Mouse (Mus musculus): Measurements from ENCODE around the gene Samd10. TPM values are rescaled to one million over a fixed set of nuclear protein-coding genes. Genes with fewer than 3 reads are reported as not detected.
A peak's percentile ranks its signal among the peaks of the same experiment; 100 is the strongest.

Samd10 gene
- polyA plus RNA-seq, 1 experiment from 2014 or later, result 27.8 TPM

- H3K27me3 ChIP-seq (ENCODE audit: insufficient read depth, low read length), result no peaks in the 10 kb centered on the region
- H3K9ac ChIP-seq, result no peak overlapping the region
- no peaks in the 10 kb centered on the region for H3K9me3 ChIP-seq (ENCODE audit: low read depth, low read length)
- peaks cover 6% of the 10 kb centered on the region for H3K4me1 ChIP-seq (ENCODE audit: insufficient read depth)
- DNase-seq, result no peak
- TF ChIP-seq CTCF (IDR thresholded peaks at IDR 0.05; ENCODE audit: low read depth), result no peak
- no peak overlapping the region for H3K27ac ChIP-seq (ENCODE audit: low read depth)
- no peak for ATAC-seq (ENCODE audit: insufficient read depth)
- peaks cover 68% of the 10 kb centered on the region for H3K36me3 ChIP-seq (ENCODE audit: insufficient read depth)
- H3K4me2 ChIP-seq, result no peak overlapping the region
- 91% methylated on average over 5 of the region's 5 CpGs for WGBS
- no peak overlapping the region for H3K4me3 ChIP-seq (ENCODE audit: low read depth, low read length)
Measured at GRCm38 (mm10) chr2:181585506-181585905, 13.5 kb downstream of the Samd10 start.

DNA sequence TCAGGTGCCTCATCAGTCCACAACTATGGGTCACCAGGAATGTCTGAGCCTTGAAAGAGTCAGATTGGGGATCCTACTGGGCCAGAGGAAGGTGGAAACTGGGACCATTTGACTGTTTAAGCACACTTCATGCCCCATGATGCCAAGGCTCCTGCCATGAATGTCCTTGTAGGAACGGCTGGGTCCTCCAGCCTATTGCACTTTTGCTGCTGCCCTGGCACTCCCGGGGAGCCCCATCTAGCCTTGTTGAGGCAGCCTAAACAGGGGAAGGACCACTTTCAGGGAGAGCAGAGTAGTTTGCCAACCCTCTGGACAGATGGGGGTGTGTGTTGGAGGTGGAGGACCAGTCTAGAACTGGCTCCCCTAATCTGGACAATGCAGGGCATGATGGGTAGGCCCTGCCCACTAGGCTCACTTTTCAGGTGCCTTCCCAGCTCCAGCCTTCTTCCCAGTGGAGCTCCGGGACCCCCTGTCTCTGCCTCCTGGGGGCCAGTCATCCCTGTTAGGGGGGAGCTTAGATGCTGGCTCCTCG lies 14.5 kb downstream of the Samd10 start, which contains the start of gene Uckl1:
Gene Uckl1, minus strand, starts transcription at position 482 of the 532 bp plus-strand sequence.
- peaks cover 8% of the 10 kb centered on the region for H3K4me1 ChIP-seq (ENCODE audit: insufficient read depth)
- no peak within 1 kb of the TSS for H3K4me3 ChIP-seq (ENCODE audit: low read depth, low read length)
- no peak within 1 kb of the TSS for H3K4me2 ChIP-seq
- peaks cover 58% of the 10 kb centered on the region for H3K36me3 ChIP-seq (ENCODE audit: insufficient read depth)
- no peaks in the 10 kb centered on the region for H3K9me3 ChIP-seq (ENCODE audit: low read depth, low read length)
- DNase-seq (no peak), ATAC-seq (ENCODE audit: insufficient read depth) (no peak)
- TF ChIP-seq CTCF (IDR thresholded peaks at IDR 0.05; ENCODE audit: low read depth), result no peak
- no peak within 1 kb of the TSS for H3K9ac ChIP-seq
- H3K27me3 ChIP-seq (ENCODE audit: insufficient read depth, low read length), result no peaks in the 10 kb centered on the region
- WGBS, result 80% methylated on average over 4 of the region's 4 CpGs
- H3K27ac ChIP-seq (ENCODE audit: low read depth), result no peak within 1 kb of the TSS

DNA sequence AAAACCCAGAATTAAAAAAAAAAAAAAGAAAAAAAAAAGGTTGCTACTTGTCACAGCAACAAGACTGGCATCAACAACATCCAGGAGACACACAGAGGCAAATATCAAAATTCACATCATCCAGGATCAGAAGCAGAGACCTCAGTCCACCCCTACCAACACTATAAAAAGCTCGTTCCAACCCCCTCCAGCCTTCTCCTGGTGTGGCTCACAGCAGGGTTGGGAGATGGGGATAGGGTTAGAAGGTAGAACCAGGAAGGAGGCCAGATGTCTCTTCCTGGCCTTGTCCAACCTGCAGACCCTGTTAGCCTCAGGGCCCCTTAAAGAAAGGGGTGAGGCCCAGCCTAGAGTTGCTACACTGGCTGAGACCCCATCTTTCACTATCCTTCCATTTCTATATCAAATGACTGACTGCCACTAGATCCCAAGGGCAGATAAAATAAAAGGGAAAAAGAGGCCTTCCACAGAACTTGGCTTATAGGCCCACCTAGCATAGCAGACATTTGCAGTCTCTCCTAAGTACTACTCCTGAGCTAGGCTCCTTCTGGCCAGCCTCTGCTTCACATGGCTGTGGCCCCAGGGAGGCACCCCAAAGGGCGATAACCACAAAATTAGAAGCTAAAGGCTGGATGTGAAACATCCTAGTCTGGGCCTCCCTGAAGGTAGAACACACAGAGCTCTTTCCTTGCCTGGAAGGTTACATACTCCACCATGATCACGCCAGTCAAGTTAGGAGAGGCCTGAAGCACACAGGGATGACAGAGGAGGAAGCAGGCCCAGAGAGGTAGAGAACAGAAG lies 15.4 kb downstream of the Samd10 start:
- H3K36me3 ChIP-seq (ENCODE audit: insufficient read depth), result peaks cover 50% of the 10 kb centered on the region
- no peak for TF ChIP-seq CTCF (IDR thresholded peaks at IDR 0.05; ENCODE audit: low read depth)

DNA sequence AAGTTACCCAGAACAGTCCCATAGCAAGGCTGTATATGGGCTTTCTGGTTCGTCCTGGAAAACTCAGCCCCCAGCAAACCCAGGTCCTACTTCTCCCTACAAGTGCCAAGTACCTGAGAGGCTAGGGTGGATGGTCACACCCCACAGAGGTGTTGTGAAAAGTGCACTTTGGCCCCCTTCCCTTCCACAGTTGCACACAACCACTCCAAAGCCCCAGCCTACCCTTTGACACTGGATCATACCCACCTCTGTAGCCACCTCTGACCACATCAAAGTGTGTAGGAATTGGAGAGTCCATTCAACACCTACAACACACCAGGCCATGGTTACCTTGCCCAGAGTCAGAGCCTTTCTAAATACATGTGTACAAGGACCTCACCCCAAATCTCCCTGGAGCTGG lies 16.1 kb downstream of the Samd10 start:
- Histone ChIP-seq H3K4me3 (ENCODE audit: low read depth, low read length) (no peak overlapping the region), H3K4me2 (no peak overlapping the region), H3K4me1 (ENCODE audit: insufficient read depth) (peaks cover 8% of the 10 kb centered on the region), H3K9ac (no peak overlapping the region), H3K36me3 (ENCODE audit: insufficient read depth) (peaks cover 43% of the 10 kb centered on the region), H3K27ac (ENCODE audit: low read depth) (no peak overlapping the region), H3K9me3 (ENCODE audit: low read depth, low read length) (no peaks in the 10 kb centered on the region), H3K27me3 (ENCODE audit: insufficient read depth, low read length) (no peaks in the 10 kb centered on the region)
- DNase-seq, result no peak
- ATAC-seq (ENCODE audit: insufficient read depth), result no peak
- no peak for TF ChIP-seq CTCF (IDR thresholded peaks at IDR 0.05; ENCODE audit: low read depth)
- 88% methylated on average over 1 of the region's 1 CpGs for WGBS

More for the DNA sequence above, 15.4 kb downstream of the Samd10 start:
- Histone ChIP-seq H3K9me3 (ENCODE audit: low read depth, low read length) (no peaks in the 10 kb centered on the region), H3K4me1 (ENCODE audit: insufficient read depth) (peaks cover 8% of the 10 kb centered on the region), H3K9ac (no peak overlapping the region), H3K4me3 (ENCODE audit: low read depth, low read length) (no peak overlapping the region), H3K4me2 (no peak overlapping the region), H3K27ac (ENCODE audit: low read depth) (no peak overlapping the region), H3K27me3 (ENCODE audit: insufficient read depth, low read length) (no peaks in the 10 kb centered on the region)
- no peak for DNase-seq
- ATAC-seq (ENCODE audit: insufficient read depth), result no peak
- WGBS, result 87% methylated on average over 3 of the region's 3 CpGs

- WGBS, result 77% methylated on average over 2 of the region's 2 CpGs
- Histone ChIP-seq H3K9ac (peak overlapping the region; percentile 9; the same call in 1 of the 2 replicates), H3K27me3 (ENCODE audit: insufficient read depth, low read length) (no peaks in the 10 kb centered on the region), H3K4me1 (ENCODE audit: insufficient read depth) (peaks cover 8% of the 10 kb centered on the region), H3K4me2 (peak overlapping the region; percentile 98; the same call in 1 of the 2 replicates), H3K36me3 (ENCODE audit: insufficient read depth) (peaks cover 38% of the 10 kb centered on the region), H3K4me3 (ENCODE audit: low read depth, low read length) (no peak overlapping the region), H3K27ac (ENCODE audit: low read depth) (no peak overlapping the region), H3K9me3 (ENCODE audit: low read depth, low read length) (no peaks in the 10 kb centered on the region)
- peak; percentile 18 for DNase-seq
- no peak for ATAC-seq (ENCODE audit: insufficient read depth)
- TF ChIP-seq CTCF (IDR thresholded peaks at IDR 0.05; ENCODE audit: low read depth), result no peak
Measured at GRCm38 (mm10) chr2:181582358-181582757, 16.7 kb downstream of the Samd10 start.

DNA sequence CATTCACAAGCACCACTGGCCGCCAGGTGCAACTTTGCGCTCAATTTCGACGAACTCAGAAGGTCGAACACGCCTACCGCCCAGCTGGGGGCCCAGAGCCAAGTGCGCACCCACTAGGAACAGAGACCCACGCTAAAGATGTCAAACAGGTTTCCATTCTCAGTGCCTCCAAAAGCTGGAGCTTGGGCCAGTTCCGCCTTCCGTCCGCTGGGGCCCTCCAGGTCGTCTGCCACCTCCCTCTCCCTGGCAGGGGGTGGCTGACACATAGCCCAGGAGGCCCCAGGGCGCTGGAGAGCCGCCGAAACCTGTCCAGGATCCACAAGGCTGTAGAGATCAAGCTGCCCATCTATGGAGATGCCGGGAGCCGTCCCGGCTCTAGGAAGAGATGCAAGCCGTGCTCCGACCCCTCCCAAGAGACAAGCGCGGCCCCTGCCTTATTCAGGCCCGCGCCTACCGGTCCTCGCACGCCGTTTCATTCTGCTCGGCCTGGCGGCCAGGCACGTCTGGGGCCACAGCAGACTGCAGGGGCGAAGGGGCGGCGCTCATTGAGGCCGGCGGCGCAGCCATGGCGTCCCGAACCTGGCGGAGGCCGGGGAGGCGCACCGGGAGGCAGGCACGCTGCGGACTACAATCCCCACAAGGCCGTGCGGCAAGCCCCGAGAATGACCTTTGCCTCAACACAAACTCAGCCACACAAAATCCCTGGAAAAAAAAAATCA lies 17.5 kb downstream of the Samd10 start:
- Histone ChIP-seq H3K9ac (peak overlapping the region; percentile 84), H3K4me3 (ENCODE audit: low read depth, low read length) (peak overlapping the region; percentile 79), H3K4me1 (ENCODE audit: insufficient read depth) (peaks cover 8% of the 10 kb centered on the region), H3K36me3 (ENCODE audit: insufficient read depth) (peaks cover 30% of the 10 kb centered on the region), H3K4me2 (peak overlapping the region; percentile 98), H3K9me3 (ENCODE audit: low read depth, low read length) (no peaks in the 10 kb centered on the region), H3K27ac (ENCODE audit: low read depth) (peak overlapping the region; percentile 94), H3K27me3 (ENCODE audit: insufficient read depth, low read length) (no peaks in the 10 kb centered on the region)
- no peak for TF ChIP-seq CTCF (IDR thresholded peaks at IDR 0.05; ENCODE audit: low read depth)
- 1% methylated on average over 49 of the region's 49 CpGs for WGBS
- peak; percentile 88 for DNase-seq
- peak; percentile 82 for ATAC-seq (ENCODE audit: insufficient read depth)

DNA sequence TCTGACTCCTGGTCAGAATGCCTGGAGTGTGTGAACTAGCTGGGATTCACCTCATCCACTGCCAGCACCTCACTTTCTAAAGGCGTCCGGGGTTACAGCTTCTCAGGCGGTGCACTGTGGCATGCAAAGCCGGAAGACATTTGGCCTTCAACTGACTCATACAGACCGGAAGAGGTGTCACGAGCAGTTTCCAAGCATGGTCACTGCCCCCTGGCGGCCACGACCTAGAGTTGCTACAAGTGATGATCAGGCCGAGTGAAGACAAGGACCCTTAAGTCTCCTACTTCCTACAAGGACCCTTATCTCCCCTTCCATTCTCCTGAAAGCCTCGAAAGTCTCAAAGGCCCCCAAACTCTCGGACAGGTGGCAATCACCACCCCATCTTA lies 18.0 kb downstream of the Samd10 start:
- peaks cover 24% of the 10 kb centered on the region for H3K36me3 ChIP-seq (ENCODE audit: insufficient read depth)
- peaks cover 8% of the 10 kb centered on the region for H3K4me1 ChIP-seq (ENCODE audit: insufficient read depth)
- H3K27ac ChIP-seq (ENCODE audit: low read depth), result peak overlapping the region; percentile 94
- H3K4me3 ChIP-seq (ENCODE audit: low read depth, low read length), result peak overlapping the region; percentile 79
- peak; percentile 85 for ATAC-seq (ENCODE audit: insufficient read depth)
- H3K9ac ChIP-seq, result peak overlapping the region; percentile 84
- DNase-seq, result peak; percentile 96
- TF ChIP-seq CTCF (IDR thresholded peaks at IDR 0.05; ENCODE audit: low read depth), result peak; percentile 95
- H3K27me3 ChIP-seq (ENCODE audit: insufficient read depth, low read length), result no peaks in the 10 kb centered on the region
- H3K9me3 ChIP-seq (ENCODE audit: low read depth, low read length), result no peaks in the 10 kb centered on the region
- peak overlapping the region; percentile 98 for H3K4me2 ChIP-seq
- WGBS, result 1% methylated on average over 11 of the region's 11 CpGs

All from lung, embryonic 14.5 days (tissue).